Mouse (Mus musculus) testis, adult 2 months (tissue): ENCODE data around the gene Vmn1r201.

Experiments used
- CTCF ChIP-seq: fragments of 200-500 bp; IDR thresholded peaks from 2 replicates; pipeline ENCODE4 v1.5.1; 2012; ENCODE audit warnings: low read depth, mild to moderate bottlenecking, inconsistent platforms, low read length, moderate library complexity; ENCODE audit not compliant: control insufficient read depth, insufficient read depth, insufficient replicate concordance
- POLR2A ChIP-seq: fragments of 200-500 bp; IDR thresholded peaks from 2 replicates; pipeline ENCODE4 v1.6.1; 2012; ENCODE audit warnings: low read depth, mild to moderate bottlenecking, inconsistent platforms, low read length, moderate library complexity; ENCODE audit not compliant: control insufficient read depth

DNA sequence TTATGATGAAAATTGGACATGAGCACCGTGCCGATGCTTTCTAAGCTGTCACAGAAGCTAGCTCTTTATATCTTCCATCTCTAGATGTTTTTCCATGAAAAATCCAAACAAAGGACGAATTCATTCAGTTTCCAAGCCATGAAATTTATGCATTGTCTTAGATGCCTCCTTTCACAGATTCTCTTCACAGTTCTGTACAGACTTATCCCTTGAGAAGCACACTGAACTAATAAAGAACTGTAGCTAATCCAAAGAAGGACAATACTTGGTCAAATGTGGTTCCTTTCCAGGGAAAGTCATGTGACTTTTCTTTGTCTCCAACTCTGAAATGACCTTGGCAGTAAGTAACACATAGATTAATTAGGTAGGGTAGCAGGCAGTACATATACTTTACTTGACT, 30.7 kb downstream of the Vmn1r201 start:
- TF ChIP-seq POLR2A = no peak
- no peak for TF ChIP-seq CTCF
